Mouse (Mus musculus): Measurements from ENCODE around the gene Hnrnpab.

- TF ChIP-seq HCFC1 (IDR thresholded peaks at IDR 0.05; ENCODE audit: borderline replicate concordance, insufficient read depth, low read length) (no peak), MAFK (IDR thresholded peaks at IDR 0.05; ENCODE audit: insufficient read depth, low read depth, low read length) (no peak)
Measured at GRCm38 (mm10) chr11:51622971-51623491, 16.4 kb upstream of the Hnrnpab start.

Measured in ES-E14 (cell line).